Mouse (Mus musculus): ENCODE measurements around the gene Sema3e.

GRCm38 (mm10) chr5:14267400-14267799 lies 242.3 kb downstream of the Sema3e start:
- no peak for TF ChIP-seq CTCF (IDR thresholded peaks at IDR 0.05; ENCODE audit: insufficient read depth, low read length)
- TF ChIP-seq POLR2A (IDR thresholded peaks at IDR 0.05; ENCODE audit: borderline replicate concordance, extremely low read depth, low read depth, low read length): no peak

Measured in lung, adult 2 months (tissue).